Mouse (Mus musculus): ENCODE data around the gene Pxdc1. TPM values are rescaled to one million over a fixed set of nuclear protein-coding genes. Genes with fewer than 3 reads are reported as not detected.

Gene Pxdc1
- total RNA-seq, 4 experiments from 2014 or later = 3.2 to 5.4 (median 5.1) TPM

- DNase-seq (ENCODE audit: low spot score in 2 of 2) = peak; percentile 22 to 24
These were observed 1.8 kb downstream of the Pxdc1 start for GRCm38 (mm10) chr13:34651474-34651991.

- peak; percentile 49 to 52 for DNase-seq (ENCODE audit: low spot score in 2 of 2)
These were observed 2.3 kb downstream of the Pxdc1 start for GRCm38 (mm10) chr13:34650953-34651352.

- DNase-seq (ENCODE audit: low spot score in 2 of 2) = no peak
These were observed 2.9 kb downstream of the Pxdc1 start for GRCm38 (mm10) chr13:34650371-34650770.

GRCm38 (mm10) chr13:34647751-34648150 is 5.5 kb downstream of the Pxdc1 start:
- DNase-seq (ENCODE audit: low spot score in 2 of 2) = no peak

- DNase-seq (ENCODE audit: low spot score in 2 of 2) = no peak
These were observed 6.1 kb downstream of the Pxdc1 start for GRCm38 (mm10) chr13:34647221-34647620.

GRCm38 (mm10) chr13:34646240-34646750 is 7.0 kb downstream of the Pxdc1 start:
- no peak for DNase-seq (ENCODE audit: low spot score in 2 of 2)

- no peak for DNase-seq (ENCODE audit: low spot score in 2 of 2)
These were observed 7.8 kb downstream of the Pxdc1 start for GRCm38 (mm10) chr13:34645519-34645918.

GRCm38 (mm10) chr13:34644401-34644800 is 8.9 kb downstream of the Pxdc1 start:
- DNase-seq (ENCODE audit: low spot score in 2 of 2) = no peak

- no peak for DNase-seq (ENCODE audit: low spot score in 2 of 2)
These were observed 9.4 kb downstream of the Pxdc1 start for GRCm38 (mm10) chr13:34643926-34644325.

GRCm38 (mm10) chr13:34642941-34643875 is 10.1 kb downstream of the Pxdc1 start:
- DNase-seq (ENCODE audit: low spot score in 2 of 2) = no peak

GRCm38 (mm10) chr13:34641066-34641465 is 12.2 kb downstream of the Pxdc1 start:
- no peak for DNase-seq (ENCODE audit: low spot score in 2 of 2)

- DNase-seq (ENCODE audit: low spot score in 2 of 2) = no peak
These were observed 17.3 kb downstream of the Pxdc1 start for GRCm38 (mm10) chr13:34635978-34636377.

GRCm38 (mm10) chr13:34630319-34630718 is 23.0 kb downstream of the Pxdc1 start:
- DNase-seq (ENCODE audit: low spot score in 2 of 2) = no peak

GRCm38 (mm10) chr13:34629741-34630140 is 23.5 kb downstream of the Pxdc1 start:
- no peak for DNase-seq (ENCODE audit: low spot score in 2 of 2)

- no peak for DNase-seq (ENCODE audit: low spot score in 2 of 2)
These were observed 25.8 kb downstream of the Pxdc1 start for GRCm38 (mm10) chr13:34627446-34627845.

GRCm38 (mm10) chr13:34624414-34624813 is 28.9 kb downstream of the Pxdc1 start:
- DNase-seq (ENCODE audit: low spot score in 2 of 2) = no peak

- no peak for DNase-seq (ENCODE audit: low spot score in 2 of 2)
These were observed 40.9 kb downstream of the Pxdc1 start for GRCm38 (mm10) chr13:34612402-34612801.

GRCm38 (mm10) chr13:34609711-34610110 is 43.6 kb downstream of the Pxdc1 start:
- DNase-seq (ENCODE audit: low spot score in 2 of 2) = no peak

- DNase-seq (ENCODE audit: low spot score in 2 of 2) = no peak
These were observed 46.2 kb downstream of the Pxdc1 start for GRCm38 (mm10) chr13:34607079-34607478.

- no peak for DNase-seq (ENCODE audit: low spot score in 2 of 2)
These were observed 47.4 kb downstream of the Pxdc1 start for GRCm38 (mm10) chr13:34605884-34606283.

- DNase-seq (ENCODE audit: low spot score in 2 of 2) = no peak
These were observed 48.1 kb downstream of the Pxdc1 start for GRCm38 (mm10) chr13:34605206-34605605.

- no peak for DNase-seq (ENCODE audit: low spot score in 2 of 2)
These were observed 48.9 kb downstream of the Pxdc1 start for GRCm38 (mm10) chr13:34604406-34604805.

- no peak for DNase-seq (ENCODE audit: low spot score in 2 of 2)
These were observed 50.5 kb downstream of the Pxdc1 start for GRCm38 (mm10) chr13:34602757-34603156.
